Mouse (Mus musculus) lung, adult 2 months (tissue): ENCODE results near the gene Tiam1. TPM values are rescaled to one million over a fixed set of nuclear protein-coding genes. Genes with fewer than 3 reads are reported as not detected.

Source experiments
- DNase-seq: peaks from one replicate; pipeline ENCODE4 v3.0.0; 2022
- H3K4me1 ChIP-seq: fragments of 200-500 bp; 2 replicates; pipeline ENCODE4 v1.6.1; 2011; ENCODE audit warnings: low read length; ENCODE audit not compliant: control insufficient read depth, insufficient read depth
- H3K4me3 ChIP-seq: fragments of 200-500 bp; replicated peaks from 2 replicates; pipeline ENCODE3; 2011; ENCODE audit warnings: low read depth, mild to moderate bottlenecking, control low read depth, low read length; ENCODE audit errors: extremely low read depth
- CTCF ChIP-seq: fragments of 200-500 bp; IDR thresholded peaks from 2 replicates; pipeline ENCODE4 v1.5.1; 2011; ENCODE audit warnings: mild to moderate bottlenecking, low read length, control low read depth; ENCODE audit not compliant: insufficient read depth
- POLR2A ChIP-seq: fragments of 200-500 bp; IDR thresholded peaks from 2 replicates; pipeline ENCODE4 v1.6.1; 2011; ENCODE audit warnings: low read depth, mild to moderate bottlenecking, control low read depth, low read length, borderline replicate concordance; ENCODE audit errors: extremely low read depth
- WGBS: fragments of 180-500 bp; shearing (Covaris S2); methylation state at CpG from one replicate; pipeline ENCODE4 v1.1.7; 2018; 5-methylcytosine and 5-hydroxymethylcytosine counted together
- polyA plus RNA-seq: library from polyadenylated mRNA; depleted of rRNA; stranded (reverse); fragments of >200 nt; gene quantifications from 2 replicates; pipeline ENCODE4 v1.2.3, GENCODE M21; 2012

The Tiam1 gene
- polyA plus RNA-seq, 1 experiment, result 14.6 TPM

- no peak overlapping the region for H3K4me3 ChIP-seq
- DNase-seq, result no peak
- 87% methylated on average over 12 of the region's 12 CpGs for WGBS
- TF ChIP-seq POLR2A (no peak), CTCF (no peak)
- H3K4me1 ChIP-seq, result no peaks in the 10 kb centered on the region
Measured at GRCm38 (mm10) chr16:89902578-89903304, 240.8 kb downstream of the Tiam1 start.

GRCm38 (mm10) chr16:89900681-89901080 is 242.9 kb downstream of the Tiam1 start:
- no peak for DNase-seq
- Histone ChIP-seq H3K4me1 (no peaks in the 10 kb centered on the region), H3K4me3 (no peak overlapping the region)
- WGBS, result 44% methylated on average over 8 of the region's 8 CpGs
- no peak for TF ChIP-seq POLR2A
- no peak for TF ChIP-seq CTCF

- no peak for DNase-seq
- Histone ChIP-seq H3K4me1 (no peaks in the 10 kb centered on the region), H3K4me3 (no peak overlapping the region)
- 67% methylated on average over 9 of the region's 9 CpGs for WGBS
- no peak for TF ChIP-seq POLR2A
- TF ChIP-seq CTCF, result no peak
Measured at GRCm38 (mm10) chr16:89899192-89899591, 244.4 kb downstream of the Tiam1 start.

GRCm38 (mm10) chr16:89898299-89898625 is 245.3 kb downstream of the Tiam1 start:
- TF ChIP-seq POLR2A (no peak), CTCF (no peak)
- 89% methylated on average over 14 of the region's 14 CpGs for WGBS
- H3K4me1 ChIP-seq, result no peaks in the 10 kb centered on the region
- no peak overlapping the region for H3K4me3 ChIP-seq
- DNase-seq, result no peak

- no peak overlapping the region for H3K4me3 ChIP-seq
- WGBS, result 86% methylated on average over 33 of the region's 33 CpGs
- no peak for DNase-seq
- no peaks in the 10 kb centered on the region for H3K4me1 ChIP-seq
- TF ChIP-seq POLR2A (no peak), CTCF (no peak)
Measured at GRCm38 (mm10) chr16:89897547-89898298, 245.8 kb downstream of the Tiam1 start.

GRCm38 (mm10) chr16:89896885-89897546 is 246.6 kb downstream of the Tiam1 start:
- Histone ChIP-seq H3K4me1 (no peaks in the 10 kb centered on the region), H3K4me3 (no peak overlapping the region)
- no peak for TF ChIP-seq CTCF
- TF ChIP-seq POLR2A, result no peak
- 71% methylated on average over 20 of the region's 20 CpGs for WGBS
- no peak for DNase-seq

GRCm38 (mm10) chr16:89896392-89896791 is 247.2 kb downstream of the Tiam1 start:
- DNase-seq, result peak; percentile 50
- Histone ChIP-seq H3K4me3 (no peak overlapping the region), H3K4me1 (no peaks in the 10 kb centered on the region)
- WGBS, result 77% methylated on average over 9 of the region's 9 CpGs
- TF ChIP-seq POLR2A (no peak), CTCF (peak; percentile 76)

- no peaks in the 10 kb centered on the region for H3K4me1 ChIP-seq
- TF ChIP-seq POLR2A (no peak), CTCF (no peak)
- no peak for DNase-seq
- WGBS, result 59% methylated on average over 7 of the region's 7 CpGs
- no peak overlapping the region for H3K4me3 ChIP-seq
Measured at GRCm38 (mm10) chr16:89895283-89895682, 248.3 kb downstream of the Tiam1 start.

- TF ChIP-seq POLR2A, result no peak
- WGBS, result 44% methylated on average over 8 of the region's 8 CpGs
- no peak for DNase-seq
- no peaks in the 10 kb centered on the region for H3K4me1 ChIP-seq
- H3K4me3 ChIP-seq, result no peak overlapping the region
Measured at GRCm38 (mm10) chr16:89894816-89895215, 248.8 kb downstream of the Tiam1 start.
